Mouse (Mus musculus) forebrain, embryonic 16.5 days (tissue): ENCODE data around the gene Emb. TPM values are rescaled to one million over a fixed set of nuclear protein-coding genes. Genes with fewer than 3 reads are reported as not detected.
"Not testable (repeated sequence)": the region's sequence is repeated elsewhere in the genome, so short reads cannot be mapped to it uniquely, and the experiment has no call there.

Experiments
- ATAC-seq: fragments of 200-750 bp; cut with Nextera tagmentation; 2 replicates; pipeline ENCODE4 v1.8.0; 2017; ENCODE audit warnings: mild to moderate bottlenecking, moderate library complexity
- H3K27ac ChIP-seq: fragments of 300-500 bp; sonication (generic); 2 replicates; pipeline ENCODE4 v1.5.1; 2014; ENCODE audit warnings: low read length, control low read depth
- H3K27me3 ChIP-seq: fragments of 300-500 bp; sonication (generic); replicated peaks from 2 replicates; pipeline ENCODE4 v1.6.1; 2014; ENCODE audit warnings: low read length; ENCODE audit not compliant: control insufficient read depth, insufficient read depth
- H3K36me3 ChIP-seq: fragments of 300-500 bp; sonication (generic); 2 replicates; pipeline ENCODE4 v1.6.1; 2014; ENCODE audit not compliant: control insufficient read depth, insufficient read depth
- H3K4me1 ChIP-seq: fragments of 300-500 bp; sonication (generic); replicated peaks from 2 replicates; pipeline ENCODE4 v1.6.1; 2014; ENCODE audit warnings: low read length; ENCODE audit not compliant: control insufficient read depth, insufficient read depth
- H3K4me2 ChIP-seq: fragments of 300-500 bp; sonication (generic); 2 replicates; pipeline ENCODE4 v1.6.1; 2014; ENCODE audit warnings: mild to moderate bottlenecking, low read length, control low read depth
- H3K4me3 ChIP-seq: fragments of 300-500 bp; sonication (generic); replicated peaks from 2 replicates; pipeline ENCODE4 v1.5.1; 2014; ENCODE audit warnings: mild to moderate bottlenecking, low read length, control low read depth
- H3K9ac ChIP-seq: fragments of 300-500 bp; sonication (generic); replicated peaks from 2 replicates; pipeline ENCODE4 v1.6.1; 2014; ENCODE audit warnings: low read depth, low read length, control low read depth
- H3K9me3 ChIP-seq: fragments of 300-500 bp; sonication (generic); 2 replicates; pipeline ENCODE4 v1.6.1; 2016; ENCODE audit warnings: low read length; ENCODE audit not compliant: control insufficient read depth
- WGBS: fragments of 180-500 bp; shearing (Covaris S2); extraction: QIAGEN DNeasy Blood & Tissue Kit; methylation state at CpG from one replicate; pipeline ENCODE4 v1.1.7; 2014; 5-methylcytosine and 5-hydroxymethylcytosine counted together
- polyA plus RNA-seq: library from polyadenylated mRNA; unstranded; fragments of >200 nt; fragmentation: Nextera tagmentation; extraction: Ambion mirVana; gene quantifications from 2 replicates; pipeline ENCODE4 v1.2.1, GENCODE M21; 2015

Gene Emb
- 6.0 and 7.9 TPM in 2 replicates for polyA plus RNA-seq

- H3K4me1 ChIP-seq, result no peaks in the 10 kb centered on the region
- no peak for ATAC-seq
- no peaks in the 10 kb centered on the region for H3K27me3 ChIP-seq
- H3K4me2 ChIP-seq, result no peak within 1 kb of the TSS
- H3K36me3 ChIP-seq, result no peaks in the 10 kb centered on the region
- no peak within 1 kb of the TSS for H3K27ac ChIP-seq
- 84% methylated on average over 6 of the region's 6 CpGs for WGBS
- H3K9ac ChIP-seq, result no peak within 1 kb of the TSS
- H3K9me3 ChIP-seq, result no peaks in the 10 kb centered on the region
- H3K4me3 ChIP-seq, result no peak within 1 kb of the TSS
These were observed at the start of gene Emb for GRCm38 (mm10) chr13:117208236-117208635. Emb (plus strand) TSS chr13:117208536.

GRCm38 (mm10) chr13:117163906-117164305 lies 44.4 kb upstream of the Emb start:
- no peak overlapping the region for H3K4me2 ChIP-seq
- ATAC-seq, result no peak
- no peaks in the 10 kb centered on the region for H3K36me3 ChIP-seq
- no peaks in the 10 kb centered on the region for H3K27me3 ChIP-seq
- no peaks in the 10 kb centered on the region for H3K9me3 ChIP-seq
- H3K4me1 ChIP-seq, result no peaks in the 10 kb centered on the region
- no peak overlapping the region for H3K27ac ChIP-seq
- no peak overlapping the region for H3K4me3 ChIP-seq
- WGBS, result 93% methylated on average over 5 of the region's 5 CpGs
- no peak overlapping the region for H3K9ac ChIP-seq

DNA sequence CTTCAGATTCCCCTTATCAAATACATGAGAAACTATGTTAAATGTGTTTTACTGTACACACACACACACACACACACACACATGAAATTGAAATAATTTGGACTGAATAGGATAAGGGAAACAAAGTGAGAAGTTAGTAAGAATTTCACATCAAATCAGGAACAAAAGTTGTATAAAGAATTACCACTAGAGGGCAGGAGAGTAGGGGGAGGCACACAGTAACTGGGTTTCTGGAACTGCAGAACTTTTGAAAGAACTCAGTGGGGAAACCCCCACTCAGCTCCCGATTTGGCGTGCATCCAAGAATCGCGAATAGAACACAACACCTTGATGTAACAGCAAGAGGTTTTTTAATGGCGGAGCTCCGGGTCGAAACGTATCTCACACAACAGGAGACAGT lies 43.3 kb upstream of the Emb start:
- H3K27ac ChIP-seq, result no peak overlapping the region
- no peaks in the 10 kb centered on the region for H3K27me3 ChIP-seq
- ATAC-seq, result no peak
- 90% methylated on average over 8 of the region's 8 CpGs for WGBS
- H3K9me3 ChIP-seq, result no peaks in the 10 kb centered on the region
- H3K4me2 ChIP-seq, result no peak overlapping the region
- no peak overlapping the region for H3K4me3 ChIP-seq
- H3K36me3 ChIP-seq, result no peaks in the 10 kb centered on the region
- no peaks in the 10 kb centered on the region for H3K4me1 ChIP-seq
- no peak overlapping the region for H3K9ac ChIP-seq

GRCm38 (mm10) chr13:117180912-117181311 lies 27.4 kb upstream of the Emb start:
- not testable (repeated sequence) for H3K4me2 ChIP-seq, H3K9me3 ChIP-seq, ATAC-seq, H3K27me3 ChIP-seq, H3K27ac ChIP-seq, H3K4me1 ChIP-seq, H3K36me3 ChIP-seq, H3K9ac ChIP-seq, H3K4me3 ChIP-seq
- WGBS, result 22% methylated on average over 3 of the region's 3 CpGs

DNA sequence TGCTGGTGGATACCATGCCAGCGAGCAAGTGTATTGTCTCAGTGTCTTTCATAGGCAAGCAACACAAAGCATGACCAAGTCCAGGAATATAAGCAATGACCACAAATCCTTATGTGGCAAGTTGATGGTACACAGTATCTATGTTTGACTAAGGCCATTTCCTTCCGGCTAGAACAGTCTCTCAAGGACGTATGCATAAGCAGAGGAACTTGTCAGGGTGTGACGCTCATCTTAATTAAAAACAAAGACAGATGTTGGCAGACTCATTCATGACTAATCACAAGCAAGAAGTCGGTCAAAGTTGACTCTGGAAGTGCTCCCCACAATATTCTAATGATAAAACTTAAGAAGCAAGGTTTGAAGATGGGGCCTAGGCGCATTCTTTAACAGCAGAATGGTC lies 25.0 kb upstream of the Emb start:
- no peak overlapping the region for H3K27ac ChIP-seq
- H3K9me3 ChIP-seq, result no peaks in the 10 kb centered on the region
- no peak overlapping the region for H3K4me2 ChIP-seq
- H3K9ac ChIP-seq, result no peak overlapping the region
- no peaks in the 10 kb centered on the region for H3K4me1 ChIP-seq
- no peaks in the 10 kb centered on the region for H3K27me3 ChIP-seq
- 88% methylated on average over 6 of the region's 6 CpGs for WGBS
- no peak for ATAC-seq
- H3K4me3 ChIP-seq, result no peak overlapping the region
- H3K36me3 ChIP-seq, result no peaks in the 10 kb centered on the region

GRCm38 (mm10) chr13:117185329-117185728 lies 23.0 kb upstream of the Emb start:
- H3K4me3 ChIP-seq, result no peak overlapping the region
- H3K4me2 ChIP-seq, result no peak overlapping the region
- no peak overlapping the region for H3K27ac ChIP-seq
- no peaks in the 10 kb centered on the region for H3K4me1 ChIP-seq
- no peaks in the 10 kb centered on the region for H3K36me3 ChIP-seq
- no peaks in the 10 kb centered on the region for H3K9me3 ChIP-seq
- no peak overlapping the region for H3K9ac ChIP-seq
- no peak for ATAC-seq
- no peaks in the 10 kb centered on the region for H3K27me3 ChIP-seq
- 82% methylated on average over 6 of the region's 6 CpGs for WGBS

- no peak overlapping the region for H3K9ac ChIP-seq
- no peak for ATAC-seq
- no peaks in the 10 kb centered on the region for H3K4me1 ChIP-seq
- H3K4me2 ChIP-seq, result no peak overlapping the region
- WGBS, result 86% methylated on average over 5 of the region's 5 CpGs
- H3K27me3 ChIP-seq, result no peaks in the 10 kb centered on the region
- no peak overlapping the region for H3K4me3 ChIP-seq
- no peaks in the 10 kb centered on the region for H3K36me3 ChIP-seq
- no peak overlapping the region for H3K27ac ChIP-seq
- no peaks in the 10 kb centered on the region for H3K9me3 ChIP-seq
These were observed 16.2 kb upstream of the Emb start for GRCm38 (mm10) chr13:117192161-117192560.

DNA sequence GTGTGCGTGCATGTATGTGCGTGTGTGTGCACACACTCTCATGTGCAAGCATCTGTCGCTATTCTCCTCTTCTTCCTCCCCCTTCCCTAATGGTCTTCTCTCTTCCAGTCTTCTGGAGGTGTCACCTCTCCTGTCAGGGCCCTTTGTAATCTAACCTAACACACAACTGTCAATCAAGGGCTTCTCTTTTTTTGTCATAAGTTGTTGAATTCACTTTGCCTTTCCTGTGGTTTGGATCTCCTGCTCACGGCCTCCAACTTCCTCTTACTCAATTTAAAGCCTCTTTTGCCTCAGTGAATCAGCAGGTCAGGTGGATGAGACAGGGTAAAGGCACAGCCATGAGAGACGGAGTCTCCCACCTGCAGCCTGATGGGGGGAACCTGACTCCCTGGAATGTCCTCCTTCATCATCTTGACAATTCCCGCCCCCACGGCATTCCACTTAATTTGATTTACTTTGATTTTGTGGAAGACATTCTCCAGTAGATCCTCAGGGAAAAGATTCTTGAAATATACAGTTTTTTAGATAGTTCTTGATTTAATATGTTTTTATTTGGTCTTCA lies 14.8 kb upstream of the Emb start:
- Histone ChIP-seq H3K9me3 (no peaks in the 10 kb centered on the region), H3K27me3 (no peaks in the 10 kb centered on the region), H3K9ac (no peak overlapping the region), H3K4me1 (no peaks in the 10 kb centered on the region), H3K4me2 (no peak overlapping the region), H3K27ac (no peak overlapping the region), H3K36me3 (no peaks in the 10 kb centered on the region), H3K4me3 (no peak overlapping the region)
- no peak for ATAC-seq
- 84% methylated on average over 7 of the region's 7 CpGs for WGBS

DNA sequence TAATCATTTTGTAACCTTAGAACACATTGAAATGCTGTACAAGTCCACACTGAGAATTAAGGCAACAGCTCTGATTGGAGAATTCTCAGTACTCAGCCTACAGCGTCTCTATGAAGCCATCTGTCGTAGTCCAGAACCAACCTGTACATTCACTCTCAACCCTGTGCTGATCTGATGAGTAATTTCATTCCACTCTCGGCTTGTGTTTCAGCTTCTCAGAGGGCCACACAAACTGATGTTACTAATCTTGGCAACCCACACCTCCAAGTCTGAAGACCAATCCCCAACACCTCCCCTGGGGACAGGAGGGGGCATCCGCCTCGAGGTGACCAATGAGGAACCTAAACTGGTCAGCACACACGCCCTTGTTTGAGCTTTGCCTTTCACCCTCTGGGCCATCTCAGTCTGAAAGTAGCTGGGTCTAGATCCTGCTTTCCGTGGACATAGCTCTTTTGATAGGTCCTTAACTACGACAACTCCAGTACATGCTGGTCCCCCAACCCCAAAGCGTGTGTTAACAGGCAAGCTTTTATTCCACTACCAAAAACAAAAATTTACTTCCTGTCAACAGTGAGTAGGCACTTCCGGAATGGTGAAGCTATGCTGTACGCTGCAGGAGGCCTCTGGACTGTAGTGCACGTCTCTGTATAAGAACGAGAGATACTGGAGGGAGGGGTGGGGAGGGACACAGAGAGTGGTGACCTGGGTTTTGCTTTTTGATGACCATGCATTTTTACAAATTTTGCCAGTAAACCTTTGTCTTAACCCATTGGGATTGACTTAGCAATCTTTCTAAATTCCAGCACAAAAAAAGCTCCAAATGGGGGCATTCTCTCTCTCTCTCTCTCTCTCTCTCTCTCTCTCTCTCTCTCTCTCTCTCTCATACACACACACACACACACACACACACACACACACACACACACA lies 12.5 kb upstream of the Emb start:
- 93% methylated on average over 13 of the region's 13 CpGs for WGBS
- Histone ChIP-seq H3K27ac (no peak overlapping the region), H3K4me3 (no peak overlapping the region), H3K9me3 (no peaks in the 10 kb centered on the region), H3K4me1 (no peaks in the 10 kb centered on the region), H3K4me2 (no peak overlapping the region), H3K27me3 (no peaks in the 10 kb centered on the region), H3K9ac (no peak overlapping the region), H3K36me3 (no peaks in the 10 kb centered on the region)
- no peak for ATAC-seq
